Mouse (Mus musculus): Measurements from ENCODE around the gene Sufu.

Sufu gene

GRCm38 (mm10) chr19:46459889-46460288 is 63.2 kb downstream of the Sufu start:
- no peak for DNase-seq (ENCODE audit: low read depth, low spot score)

GRCm38 (mm10) chr19:46462574-46462973 is 65.9 kb downstream of the Sufu start:
- no peak for DNase-seq (ENCODE audit: low read depth, low spot score)

- DNase-seq (ENCODE audit: low read depth, low spot score): no peak
Observed at GRCm38 (mm10) chr19:46463446-46463845, 66.8 kb downstream of the Sufu start.

- DNase-seq (ENCODE audit: low read depth, low spot score): no peak
Observed at GRCm38 (mm10) chr19:46466160-46466559, 69.5 kb downstream of the Sufu start.

GRCm38 (mm10) chr19:46467051-46467503 is 70.4 kb downstream of the Sufu start:
- DNase-seq (ENCODE audit: low read depth, low spot score): no peak

GRCm38 (mm10) chr19:46470364-46471240 is 73.9 kb downstream of the Sufu start:
- no peak for DNase-seq (ENCODE audit: low read depth, low spot score)

GRCm38 (mm10) chr19:46471324-46472093 is 74.8 kb downstream of the Sufu start:
- DNase-seq (ENCODE audit: low read depth, low spot score): no peak

GRCm38 (mm10) chr19:46477432-46477845 is 80.7 kb downstream of the Sufu start:
- no peak for DNase-seq (ENCODE audit: low read depth, low spot score)

- no peak for DNase-seq (ENCODE audit: low read depth, low spot score)
Observed at GRCm38 (mm10) chr19:46478242-46478641, 81.5 kb downstream of the Sufu start.

- no peak for DNase-seq (ENCODE audit: low read depth, low spot score)
Observed at GRCm38 (mm10) chr19:46478826-46479225, 82.1 kb downstream of the Sufu start.

- DNase-seq (ENCODE audit: low read depth, low spot score): no peak
Observed at GRCm38 (mm10) chr19:46479306-46480075, 82.8 kb downstream of the Sufu start.

GRCm38 (mm10) chr19:46480624-46481345 is 84.1 kb downstream of the Sufu start:
- no peak for DNase-seq (ENCODE audit: low read depth, low spot score)

GRCm38 (mm10) chr19:46481352-46481751 is 84.7 kb downstream of the Sufu start:
- no peak for DNase-seq (ENCODE audit: low read depth, low spot score)

- DNase-seq (ENCODE audit: low read depth, low spot score): no peak
Observed at GRCm38 (mm10) chr19:46481756-46482155, 85.1 kb downstream of the Sufu start.

GRCm38 (mm10) chr19:46482896-46483516 is 86.3 kb downstream of the Sufu start:
- no peak for DNase-seq (ENCODE audit: low read depth, low spot score)

- DNase-seq (ENCODE audit: low read depth, low spot score): no peak
Observed at GRCm38 (mm10) chr19:46483701-46484328, 87.1 kb downstream of the Sufu start.

GRCm38 (mm10) chr19:46484518-46484917 is 87.8 kb downstream of the Sufu start:
- no peak for DNase-seq (ENCODE audit: low read depth, low spot score)

- no peak for DNase-seq (ENCODE audit: low read depth, low spot score)
Observed at GRCm38 (mm10) chr19:46485847-46486246, 89.2 kb downstream of the Sufu start.

- DNase-seq (ENCODE audit: low read depth, low spot score): no peak
Observed at GRCm38 (mm10) chr19:46486709-46487108, 90.0 kb downstream of the Sufu start.

- DNase-seq (ENCODE audit: low read depth, low spot score): no peak
Observed at GRCm38 (mm10) chr19:46489448-46489847, 92.8 kb downstream of the Sufu start.
